ENCODE assay signal across 12 mouse cellular contexts in genomic region chr9:78377546-78377945, GRCm38 (mm10). TPM values are rescaled to one million over a fixed set of nuclear protein-coding genes. Genes with fewer than 3 reads are reported as not detected.
DNase-seq lines count a peak whose midpoint lies in the region; ATAC-seq and TF ChIP-seq lines count a peak whose summit lies in the region.
"Had no signal": no experiment of that assay in that cellular context is flagged by ENCODE, and none has a peak within 500 bp of the region (broad histone marks: within the 10 kb centered on the region; RNA-seq: fewer than 3 reads in every experiment).

No protein-coding gene starts in this region.

- TF ChIP-seq EP300 in heart, adult 2 months (IDR thresholded peaks at IDR 0.05; ENCODE audit: insufficient read depth, low read depth, low read length) = no peak

- H3K79me2 ChIP-seq in heart, adult 2 months (replicated peaks; ENCODE audit: control insufficient read depth, insufficient read depth, low read length) = no peaks in the 10 kb centered on the region

- TF ChIP-seq CTCF in heart, adult 2 months (IDR thresholded peaks at IDR 0.05) = no peak
- no peak for TF ChIP-seq CTCF in brain, embryonic 14.5 days (IDR thresholded peaks at IDR 0.05; ENCODE audit: borderline replicate concordance, extremely low read depth, insufficient read depth, insufficient read length)

- no peak for DNase-seq in heart, adult 2 months
- DNase-seq in brain, embryonic 14.5 days (ENCODE audit: low read depth) = peak; percentile 32
- DNase-seq in midbrain, embryonic 14.5 days = no peak
- DNase-seq in retina, postnatal 1 day = no peak
- DNase-seq in layer of hippocampus, adult 8-10 months (ENCODE audit: low spot score in 2 of 2) = no peak
- DNase-seq: cerebellum, adult 8-10 months had no signal

- peaks cover 13% of the 10 kb centered on the region for H3K4me1 ChIP-seq in heart, embryonic 15.5 days (replicated peaks)
- H3K4me1 ChIP-seq in heart, adult 2 months (ENCODE audit: control insufficient read depth, insufficient read depth, low read length) = no peaks in the 10 kb centered on the region
- peaks cover 14% of the 10 kb centered on the region for H3K4me1 ChIP-seq in hindbrain, embryonic 13.5 days (replicated peaks)
- H3K4me1 ChIP-seq in midbrain, embryonic 14.5 days (ENCODE audit: control insufficient read depth, insufficient read depth, low read length) = peaks cover 5% of the 10 kb centered on the region; the same call in 1 of the 2 replicates

- 46% methylated on average over 8 of the region's 8 CpGs for WGBS in heart, embryonic 15.5 days
- WGBS in heart, adult 2 months = 49% methylated on average over 8 of the region's 8 CpGs
- WGBS in hindbrain, embryonic 13.5 days = 34% methylated on average over 8 of the region's 8 CpGs
- 24% methylated on average over 8 of the region's 8 CpGs for WGBS in midbrain, embryonic 14.5 days

- H3K4me2 ChIP-seq in heart, embryonic 15.5 days = peak overlapping the region; percentile 67
- peak overlapping the region; percentile 68 for H3K4me2 ChIP-seq in hindbrain, embryonic 13.5 days
- peak overlapping the region; percentile 75 for H3K4me2 ChIP-seq in midbrain, embryonic 14.5 days (ENCODE audit: low read length)

- no peaks in the 10 kb centered on the region for H3K9me3 ChIP-seq in heart, embryonic 15.5 days (replicated peaks)
- H3K9me3 ChIP-seq in hindbrain, embryonic 13.5 days = no peaks in the 10 kb centered on the region
- no peaks in the 10 kb centered on the region for H3K9me3 ChIP-seq in midbrain, embryonic 14.5 days (ENCODE audit: control insufficient read depth, low read length)
- H3K9me3 ChIP-seq: megakaryocyte, embryonic 14.5 days had no signal

- no peak for ATAC-seq in heart, embryonic 15.5 days (replicated peaks; ENCODE audit: insufficient number of reproducible peaks, insufficient read depth, low FRiP score, low read depth)
- no peak for ATAC-seq in hindbrain, embryonic 13.5 days (ENCODE audit: low FRiP score)
- no peak for ATAC-seq in midbrain, embryonic 14.5 days (ENCODE audit: low FRiP score, low TSS enrichment)
- no peak for ATAC-seq in cerebellum, adult (ENCODE audit: insufficient number of reproducible peaks, low FRiP score, low TSS enrichment)

- TF ChIP-seq POLR2A in heart, adult 2 months (IDR thresholded peaks at IDR 0.05; ENCODE audit: insufficient read depth, low read depth, low read length) = no peak
- TF ChIP-seq POLR2A in brain, embryonic 14.5 days (IDR thresholded peaks at IDR 0.05; ENCODE audit: borderline replicate concordance, extremely low read depth, insufficient read depth, insufficient read length, poor library complexity, severe bottlenecking) = no peak

- H3K36me3 ChIP-seq in heart, embryonic 15.5 days = no peaks in the 10 kb centered on the region
- H3K36me3 ChIP-seq in heart, adult 2 months (ENCODE audit: control insufficient read depth, insufficient read depth, low read length) = no peaks in the 10 kb centered on the region
- no peaks in the 10 kb centered on the region for H3K36me3 ChIP-seq in hindbrain, embryonic 13.5 days
- H3K36me3 ChIP-seq in midbrain, embryonic 14.5 days (ENCODE audit: control insufficient read depth, insufficient read depth, low read length) = no peaks in the 10 kb centered on the region

- H3K9ac ChIP-seq in heart, embryonic 15.5 days = no peak overlapping the region
- H3K9ac ChIP-seq in heart, adult 2 months (ENCODE audit: low read depth, low read length) = no peak overlapping the region
- peak overlapping the region; percentile 67; the same call in 1 of the 2 replicates for H3K9ac ChIP-seq in hindbrain, embryonic 13.5 days
- peak overlapping the region; percentile 49; the same call in 1 of the 2 replicates for H3K9ac ChIP-seq in midbrain, embryonic 14.5 days (replicated peaks; ENCODE audit: low read length)

- H3K27ac ChIP-seq in heart, embryonic 15.5 days = no peak overlapping the region
- no peak overlapping the region for H3K27ac ChIP-seq in heart, adult 2 months
- H3K27ac ChIP-seq in hindbrain, embryonic 13.5 days = no peak overlapping the region
- no peak overlapping the region for H3K27ac ChIP-seq in midbrain, embryonic 14.5 days (replicated peaks; ENCODE audit: low read depth, low read length)

- no peak overlapping the region for H3K4me3 ChIP-seq in heart, embryonic 15.5 days
- H3K4me3 ChIP-seq in heart, adult 2 months = no peak overlapping the region
- peak overlapping the region; percentile 41 for H3K4me3 ChIP-seq in hindbrain, embryonic 13.5 days
- peak overlapping the region; percentile 34 for H3K4me3 ChIP-seq in midbrain, embryonic 14.5 days (replicated peaks; ENCODE audit: low read depth, low read length)

- peaks cover 12% of the 10 kb centered on the region; the same call in 1 of the 2 replicates for H3K27me3 ChIP-seq in heart, embryonic 15.5 days
- H3K27me3 ChIP-seq in heart, adult 2 months (ENCODE audit: control insufficient read depth, insufficient read depth, low read length) = 0 out of 2 replicates have a peak, but pooled peaks cover 1% of the 10 kb centered on the region
- peaks cover 3% of the 10 kb centered on the region; the same call in 1 of the 2 replicates for H3K27me3 ChIP-seq in hindbrain, embryonic 13.5 days
- no peaks in the 10 kb centered on the region for H3K27me3 ChIP-seq in midbrain, embryonic 14.5 days (ENCODE audit: control insufficient read depth, insufficient read depth, low read length)

- intact Hi-C loops in heart, adult 2 months (cut with DNase I) = no loop called here

RNA-seq across cellular contexts. Expression of gene Ooep, which starts 1.0 kb away (rescaled TPM):
- polyA plus RNA-seq in heart, embryonic 15.5 days (2015; fragmentation: Nextera tagmentation; extraction: Ambion mirVana) = 0.36 and 0.53 TPM in 2 replicates
- not detected for total RNA-seq in heart, adult 2 months (2021)
- polyA plus RNA-seq in heart, adult 2 months (2012; rRNA removed) = not detected in 2 replicates
- 3.9 TPM in 2 replicates for polyA plus RNA-seq in brain, embryonic 14.5 days (2012; rRNA removed)
- polyA plus RNA-seq in hindbrain, embryonic 13.5 days (2015; fragmentation: Nextera tagmentation; extraction: Ambion mirVana) = 5.5 and 7.9 TPM in 2 replicates
- 6.6 and 6.8 TPM in 2 replicates for polyA plus RNA-seq in midbrain, embryonic 14.5 days (2014; fragmentation: Nextera tagmentation; extraction: Ambion mirVana)
- total RNA-seq in layer of hippocampus, adult 8-10 months (2022) = under 1 TPM in 1 of 4 experiments, not detected in 3; 0.14 TPM
- total RNA-seq: gastrocnemius, adult 18-20 months had no signal

RNA-seq across cellular contexts. Expression of gene Dppa5a, which starts 9.6 kb away (rescaled TPM):
- polyA plus RNA-seq in heart, embryonic 15.5 days (2015; fragmentation: Nextera tagmentation; extraction: Ambion mirVana) = not detected in 2 replicates
- not detected for total RNA-seq in heart, adult 2 months (2021)
- not detected in 2 replicates for polyA plus RNA-seq in heart, adult 2 months (2012; rRNA removed)
- 4.1 and 4.5 TPM in 2 replicates for polyA plus RNA-seq in brain, embryonic 14.5 days (2012; rRNA removed)
- 2.4 and 3.1 TPM in 2 replicates for polyA plus RNA-seq in hindbrain, embryonic 13.5 days (2015; fragmentation: Nextera tagmentation; extraction: Ambion mirVana)
- polyA plus RNA-seq in midbrain, embryonic 14.5 days (2014; fragmentation: Nextera tagmentation; extraction: Ambion mirVana) = 5.1 and 5.9 TPM in 2 replicates
- under 1 TPM in 1 of 4 experiments, not detected in 3; 0.98 TPM for total RNA-seq in layer of hippocampus, adult 8-10 months (2022)
- total RNA-seq: gastrocnemius, adult 18-20 months; layer of hippocampus, postnatal 14 days had no signal

RNA-seq across cellular contexts. Expression of gene Ddx43, which starts 18.0 kb away (rescaled TPM):
- 0.09 TPM in 1 of 2 replicates, not detected in the other for polyA plus RNA-seq in heart, embryonic 15.5 days (2015; fragmentation: Nextera tagmentation; extraction: Ambion mirVana)
- total RNA-seq in heart, adult 2 months (2021) = not detected
- not detected in 2 replicates for polyA plus RNA-seq in heart, adult 2 months (2012; rRNA removed)
- 0.27 and 0.42 TPM in 2 replicates for polyA plus RNA-seq in brain, embryonic 14.5 days (2012; rRNA removed)
- polyA plus RNA-seq in hindbrain, embryonic 13.5 days (2015; fragmentation: Nextera tagmentation; extraction: Ambion mirVana) = 0.28 and 0.31 TPM in 2 replicates
- 0.35 and 0.53 TPM in 2 replicates for polyA plus RNA-seq in midbrain, embryonic 14.5 days (2014; fragmentation: Nextera tagmentation; extraction: Ambion mirVana)
- under 1 TPM in 2 of 4 experiments, not detected in 2; 0.14 to 0.20 TPM for total RNA-seq in layer of hippocampus, adult 8-10 months (2022)
- total RNA-seq: gastrocnemius, adult 18-20 months had no signal

RNA-seq across cellular contexts. Expression of gene Gsta2, which starts 22.0 kb away (rescaled TPM):
- 0.63 TPM in 1 of 2 replicates, not detected in the other for polyA plus RNA-seq in heart, embryonic 15.5 days (2015; fragmentation: Nextera tagmentation; extraction: Ambion mirVana)
- total RNA-seq in heart, adult 2 months (2021) = under 1 TPM; 0.50 to 0.84 TPM
- 0.25 TPM in 1 of 2 replicates, not detected in the other for polyA plus RNA-seq in heart, adult 2 months (2012; rRNA removed)
- 0.20 TPM in 1 of 2 replicates, not detected in the other for polyA plus RNA-seq in brain, embryonic 14.5 days (2012; rRNA removed)
- polyA plus RNA-seq in hindbrain, embryonic 13.5 days (2015; fragmentation: Nextera tagmentation; extraction: Ambion mirVana) = not detected in 2 replicates
- polyA plus RNA-seq in midbrain, embryonic 14.5 days (2014; fragmentation: Nextera tagmentation; extraction: Ambion mirVana) = not detected in 2 replicates
- 1 to 10 TPM in 1 of 4 experiments, under 1 TPM in 2, not detected in 1; 0.45 to 2.6 (median 0.64) TPM for total RNA-seq in layer of hippocampus, adult 8-10 months (2022)
- total RNA-seq: layer of hippocampus, postnatal 14 days had no signal

RNA-seq across cellular contexts. Expression of gene Omt2b, which starts 50.2 kb away (rescaled TPM):
- polyA plus RNA-seq in heart, embryonic 15.5 days (2015; fragmentation: Nextera tagmentation; extraction: Ambion mirVana) = not detected in 2 replicates
- total RNA-seq in heart, adult 2 months (2021) = not detected
- polyA plus RNA-seq in heart, adult 2 months (2012; rRNA removed) = not detected in 2 replicates
- polyA plus RNA-seq in brain, embryonic 14.5 days (2012; rRNA removed) = not detected in 2 replicates
- polyA plus RNA-seq in hindbrain, embryonic 13.5 days (2015; fragmentation: Nextera tagmentation; extraction: Ambion mirVana) = not detected in 2 replicates
- polyA plus RNA-seq in midbrain, embryonic 14.5 days (2014; fragmentation: Nextera tagmentation; extraction: Ambion mirVana) = not detected in 2 replicates
- not detected for total RNA-seq in layer of hippocampus, adult 8-10 months (2022)
- total RNA-seq: gastrocnemius, adult 18-20 months; layer of hippocampus, postnatal 14 days had no signal

Comparison
In these comparisons a context has a peak if more than half of its experiments do, and no peak if none do; other contexts are left out.
1. H3K4me3 ChIP-seq: peak in hindbrain, embryonic 13.5 days (single experiment) and midbrain, embryonic 14.5 days (single experiment); none in heart, embryonic 15.5 days (single experiment) and heart, adult 2 months (single experiment).
2. H3K9ac ChIP-seq: peak in hindbrain, embryonic 13.5 days (single experiment) and midbrain, embryonic 14.5 days (single experiment); none in heart, embryonic 15.5 days (single experiment) and heart, adult 2 months (single experiment).
3. Peak in every context shown above with its lines, with median percentiles within 50 percentile points of each other: H3K4me2 ChIP-seq.